Mouse (Mus musculus) retina, embryonic 14.5 days (tissue): Measurements from ENCODE around the gene Cavin2.
A peak's percentile ranks its signal among the peaks of the same experiment; 100 is the strongest.

ENCODE experiments used
- DNase-seq: peaks from one replicate; pipeline ENCODE4 v3.0.0-alpha.2; 2015; ENCODE audit warnings: low spot score

The Cavin2 gene

DNA sequence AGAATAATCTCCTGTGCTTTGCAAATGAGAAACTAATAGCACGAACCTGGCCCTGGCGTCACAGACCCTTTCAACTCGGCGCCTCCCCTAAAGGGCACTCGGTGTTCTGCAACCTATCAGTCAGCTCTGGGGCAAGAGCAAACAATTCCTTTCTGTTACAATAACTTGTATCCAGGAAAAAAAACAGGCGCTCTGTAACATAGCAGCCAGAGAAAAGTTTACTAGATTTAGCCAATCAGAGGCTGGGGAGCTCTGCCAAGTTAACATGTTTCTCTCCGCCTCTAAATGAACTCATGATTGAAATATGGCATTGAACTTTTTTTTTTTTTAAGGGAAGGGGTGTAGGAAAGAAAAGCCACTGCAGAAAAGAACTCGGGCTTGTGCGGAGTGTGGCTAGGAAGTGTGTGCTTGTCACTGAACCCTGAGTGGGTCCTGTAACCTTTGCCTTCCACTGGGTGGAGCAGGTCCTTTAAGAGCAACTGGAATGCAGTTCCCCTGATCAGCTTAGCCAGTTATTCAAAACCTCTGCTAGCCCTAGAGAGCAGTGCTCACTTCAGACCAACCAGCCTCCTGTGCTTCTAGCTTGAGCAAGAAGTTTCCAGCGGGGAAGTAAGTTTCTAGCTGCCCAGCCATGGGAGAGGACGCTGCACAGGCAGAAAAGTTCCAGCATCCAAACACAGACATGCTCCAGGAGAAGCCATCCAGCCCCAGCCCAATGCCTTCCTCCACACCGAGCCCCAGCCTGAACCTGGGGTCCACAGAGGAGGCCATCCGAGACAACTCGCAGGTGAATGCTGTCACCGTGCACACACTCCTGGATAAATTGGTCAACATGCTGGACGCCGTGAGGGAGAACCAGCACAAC, at the start of gene Cavin2:
Gene Cavin2 (plus strand): TSS at position 372 of the 865 bp plus-strand sequence.
- DNase-seq, result no peak

DNA sequence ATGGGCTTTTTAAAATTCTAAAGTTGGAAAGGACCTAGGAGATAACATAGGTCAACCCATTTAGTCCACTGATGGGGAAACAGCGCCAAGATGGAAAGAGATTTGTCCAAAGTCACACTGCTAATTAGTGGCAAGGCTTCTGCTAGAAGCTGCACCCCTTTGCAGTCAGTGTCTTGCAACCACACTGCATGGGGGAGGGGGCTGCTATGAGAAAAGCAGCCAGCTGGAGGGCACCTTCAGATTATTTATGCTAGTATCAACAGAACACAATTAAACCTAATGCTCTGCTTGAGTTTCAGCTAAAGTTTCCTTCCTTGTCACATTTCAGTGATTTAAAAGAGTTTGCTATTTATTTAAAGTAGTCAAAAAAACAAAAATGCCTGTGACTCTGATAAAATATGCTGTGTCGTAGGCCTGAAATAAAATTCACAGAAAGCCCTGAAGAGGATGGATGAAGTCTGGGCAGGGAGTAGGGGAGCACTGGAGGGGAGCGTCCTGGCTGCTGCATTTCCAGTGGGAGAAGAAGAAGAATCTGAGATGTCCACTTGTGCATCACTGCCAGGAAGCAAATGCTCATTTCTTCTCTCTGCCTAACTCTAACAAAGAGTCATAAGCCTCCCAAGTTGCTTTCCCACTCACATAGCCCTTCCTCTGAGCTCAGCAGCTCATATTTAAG, 47.5 kb upstream of the Cavin2 start:
- DNase-seq, result no peak

DNA sequence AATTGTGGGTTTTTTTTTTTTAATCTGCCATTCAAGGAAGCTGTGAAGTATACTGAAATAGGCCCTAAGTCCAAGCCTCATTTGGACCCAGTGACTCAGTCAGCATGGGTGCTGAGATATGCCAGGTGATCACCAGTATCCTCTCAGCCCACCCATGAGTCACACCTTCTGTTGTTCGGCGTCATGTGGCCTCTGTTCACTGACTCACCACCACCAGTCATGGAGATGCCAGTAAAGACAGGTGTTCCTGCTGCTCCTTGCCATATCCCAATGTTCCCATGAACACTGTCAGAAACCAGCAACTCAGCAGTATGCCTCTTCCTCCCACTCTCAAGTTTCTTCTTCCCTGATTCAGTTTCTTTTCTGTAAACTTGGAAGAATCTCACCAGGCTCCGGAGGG, 45.6 kb upstream of the Cavin2 start:
- no peak for DNase-seq

DNA sequence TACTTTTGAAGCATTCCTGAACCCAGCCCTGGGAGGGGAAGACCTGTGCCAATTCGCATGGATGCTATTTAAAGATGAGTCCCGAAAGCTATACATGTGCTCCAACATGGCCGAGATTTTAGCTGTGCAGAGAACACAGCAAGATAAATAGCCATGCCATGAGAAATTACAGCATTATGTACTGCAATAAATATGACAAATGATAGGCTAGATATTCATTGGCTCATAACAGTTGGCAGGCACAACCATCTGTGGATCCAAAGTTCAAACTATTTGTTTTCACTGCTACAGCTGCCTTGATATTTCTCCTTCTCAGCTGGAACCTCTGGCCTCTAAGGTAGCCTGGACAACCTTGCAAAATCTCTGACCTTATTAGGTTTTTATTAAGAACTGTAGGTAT, 45.1 kb upstream of the Cavin2 start:
- DNase-seq, result no peak

DNA sequence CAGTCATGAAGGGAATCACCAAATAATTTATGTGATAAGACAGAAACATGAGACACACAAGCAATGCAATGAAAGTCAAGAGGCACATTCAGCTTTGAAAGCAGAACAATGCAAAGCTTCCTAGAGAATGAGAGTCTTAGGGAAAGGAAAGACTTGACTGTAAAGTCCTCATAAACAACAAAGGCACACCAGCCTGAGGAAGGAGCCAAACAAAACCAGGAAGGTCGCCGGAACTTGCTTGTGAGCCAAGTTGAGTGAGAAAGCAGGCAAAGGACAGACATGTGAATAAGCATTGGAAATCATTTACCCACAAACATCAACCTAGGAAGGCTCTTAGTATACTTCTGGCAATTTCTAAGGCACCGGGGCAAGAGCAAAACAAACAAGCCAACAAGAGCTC, 43.5 kb upstream of the Cavin2 start:
- no peak for DNase-seq

DNA sequence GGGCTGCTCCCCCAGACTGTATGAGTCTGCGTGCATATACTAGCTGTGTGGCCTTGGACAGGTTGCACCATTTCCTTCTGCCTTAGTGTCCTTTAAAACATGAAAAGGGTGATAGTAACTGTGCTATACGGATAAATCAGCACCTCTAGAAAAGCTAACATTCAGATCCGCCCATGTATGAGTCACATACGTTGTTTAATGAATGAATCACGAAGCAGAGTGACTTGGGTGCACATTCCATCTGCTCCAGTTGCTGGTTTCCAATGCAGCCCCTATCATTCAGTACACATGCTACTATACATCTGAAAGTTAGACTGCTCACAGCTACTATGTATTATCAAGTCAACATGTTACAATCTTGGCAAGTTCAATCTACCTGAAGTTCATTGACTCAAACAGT, 38.6 kb upstream of the Cavin2 start:
- no peak for DNase-seq

DNA sequence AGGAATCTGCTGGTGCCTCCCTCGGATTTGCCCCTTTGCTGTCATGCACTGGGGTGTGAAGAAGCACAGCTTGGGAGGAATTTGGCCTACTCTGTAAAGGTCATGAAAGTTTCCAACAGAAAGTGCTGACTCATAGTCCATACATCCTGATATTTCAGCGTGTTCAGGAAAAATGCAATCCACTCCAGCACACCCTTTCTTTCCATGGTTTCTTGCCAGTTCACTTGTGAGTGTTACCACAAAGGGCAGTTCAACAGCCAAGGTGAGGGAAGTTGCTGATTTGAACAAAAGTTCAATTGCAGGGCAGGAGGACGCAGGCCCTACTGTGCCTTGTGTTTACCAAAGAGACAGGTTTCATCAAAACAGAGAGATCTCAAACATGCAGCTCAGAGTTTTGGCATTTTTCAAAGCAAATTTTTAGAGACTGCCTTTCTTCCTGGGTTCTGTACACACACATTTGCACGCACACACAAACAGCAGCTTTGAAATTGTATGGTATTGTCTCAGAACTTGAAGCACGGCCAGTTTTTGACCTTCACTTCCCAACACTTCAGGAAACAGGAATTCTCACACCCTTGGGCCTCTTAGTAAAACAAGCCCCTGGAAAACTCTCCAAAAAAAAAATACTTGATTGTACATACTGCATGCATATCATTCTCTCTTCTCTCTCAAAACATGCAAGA, 23.7 kb upstream of the Cavin2 start:
- no peak for DNase-seq

DNA sequence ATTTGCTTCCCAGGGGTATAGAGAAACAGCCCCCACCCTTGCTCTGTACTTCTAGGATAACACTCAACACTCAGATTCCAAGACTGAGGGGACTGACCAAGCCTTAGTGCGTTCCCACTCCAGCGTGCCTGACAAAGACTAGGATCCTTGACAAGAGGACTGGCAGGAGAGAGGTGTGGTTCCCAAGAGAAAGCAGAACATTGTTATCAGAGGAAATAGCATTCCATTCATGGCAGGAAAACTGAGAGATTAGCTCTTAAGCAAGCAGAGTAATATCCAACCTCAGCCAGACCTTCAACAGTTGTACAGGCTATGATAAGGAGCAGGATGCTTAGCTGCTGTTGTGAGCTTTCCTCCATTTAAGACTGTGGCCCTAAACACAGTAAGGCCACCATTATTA, 23.0 kb upstream of the Cavin2 start:
- DNase-seq, result no peak

DNA sequence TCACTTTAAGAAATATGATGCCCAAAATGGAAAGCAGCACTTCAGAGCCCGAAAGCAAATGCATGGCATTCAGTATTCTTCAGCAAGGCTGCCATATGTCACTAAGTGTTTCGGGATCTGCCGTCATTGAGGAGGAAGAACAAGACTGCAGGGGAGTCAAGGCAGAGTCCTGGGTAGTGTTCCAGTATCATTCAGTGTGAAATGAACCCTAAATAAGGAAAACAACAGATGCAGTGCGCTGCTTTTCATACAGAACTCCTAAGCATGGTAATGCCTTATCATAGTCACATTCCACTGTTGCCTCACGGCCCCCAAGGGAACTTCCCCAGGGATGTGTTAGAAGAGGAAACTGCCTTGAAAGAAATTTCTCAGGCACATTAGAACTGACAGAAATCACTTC, 21.8 kb upstream of the Cavin2 start:
- DNase-seq, result no peak

DNA sequence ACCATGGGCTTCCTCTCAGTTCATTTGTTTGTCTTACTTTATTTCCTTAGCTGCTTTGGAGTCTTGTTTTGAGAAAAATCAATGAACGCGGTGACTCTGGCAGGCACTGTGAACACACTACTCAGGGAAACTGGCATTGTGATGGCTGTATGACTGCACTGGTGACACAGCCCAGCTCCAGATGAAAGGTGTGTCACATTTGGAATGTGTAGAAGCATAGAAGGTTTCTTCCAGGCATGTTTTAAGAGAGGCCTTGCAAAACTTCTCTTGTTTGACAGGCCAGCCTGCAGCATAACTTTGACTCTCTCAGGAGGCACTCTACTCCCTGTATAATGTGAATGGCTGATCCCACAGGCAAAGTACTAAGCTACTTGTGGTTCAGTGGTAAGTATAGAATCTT, 20.7 kb upstream of the Cavin2 start:
- no peak for DNase-seq

DNA sequence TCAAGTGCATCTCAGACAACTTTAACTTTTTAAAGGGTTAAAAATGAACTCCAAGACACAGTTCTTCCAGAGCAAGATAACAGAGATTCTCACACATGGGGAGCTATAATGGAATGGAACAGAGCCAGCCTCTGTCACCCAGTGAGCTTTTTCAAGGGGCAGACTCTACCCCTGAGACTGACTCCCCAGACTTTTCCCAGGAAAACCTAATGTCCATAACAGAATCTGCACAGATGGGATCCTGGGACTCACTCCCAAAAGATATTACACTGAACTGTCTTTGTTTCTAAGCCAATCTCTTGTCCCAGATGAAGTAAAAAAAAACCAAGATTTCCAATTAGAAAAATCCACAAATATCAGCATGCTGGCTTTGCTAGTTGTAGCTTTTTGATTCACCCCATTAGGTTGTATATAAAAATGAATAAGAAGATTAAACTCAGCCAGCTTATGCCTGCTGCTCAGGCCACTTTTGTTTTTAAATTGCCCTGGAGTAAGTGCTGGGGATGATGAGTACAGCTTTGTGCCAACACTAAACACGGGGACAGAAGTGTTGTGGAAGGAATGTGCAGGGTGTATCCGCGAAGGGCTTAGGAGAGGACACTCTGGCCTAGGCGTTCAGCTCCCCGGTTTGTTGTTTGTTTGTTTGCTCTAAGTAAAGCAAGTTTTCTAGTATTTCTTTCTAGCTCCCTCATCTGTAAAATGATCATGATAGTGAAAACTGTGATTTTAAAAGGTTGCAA, 18.6 kb upstream of the Cavin2 start:
- no peak for DNase-seq

DNA sequence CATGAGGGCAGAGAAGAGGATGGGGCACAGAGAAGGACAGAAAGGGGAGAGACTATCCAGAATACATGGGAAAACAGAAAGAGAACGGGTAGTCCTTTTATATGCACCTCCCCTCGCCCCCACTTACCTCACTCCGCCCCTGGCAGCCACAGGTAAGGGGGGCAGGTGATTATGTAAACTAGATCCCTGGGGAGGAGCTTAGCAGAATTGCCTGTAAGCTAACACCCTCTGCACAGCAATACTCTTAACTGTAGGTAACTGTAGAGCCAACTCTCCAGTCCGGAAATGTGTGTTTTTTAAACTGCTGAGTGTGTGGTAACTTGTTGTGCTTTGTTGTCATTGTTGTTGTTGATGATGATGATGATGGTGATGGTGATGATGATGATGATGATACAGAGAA, 17.1 kb upstream of the Cavin2 start:
- no peak for DNase-seq

DNA sequence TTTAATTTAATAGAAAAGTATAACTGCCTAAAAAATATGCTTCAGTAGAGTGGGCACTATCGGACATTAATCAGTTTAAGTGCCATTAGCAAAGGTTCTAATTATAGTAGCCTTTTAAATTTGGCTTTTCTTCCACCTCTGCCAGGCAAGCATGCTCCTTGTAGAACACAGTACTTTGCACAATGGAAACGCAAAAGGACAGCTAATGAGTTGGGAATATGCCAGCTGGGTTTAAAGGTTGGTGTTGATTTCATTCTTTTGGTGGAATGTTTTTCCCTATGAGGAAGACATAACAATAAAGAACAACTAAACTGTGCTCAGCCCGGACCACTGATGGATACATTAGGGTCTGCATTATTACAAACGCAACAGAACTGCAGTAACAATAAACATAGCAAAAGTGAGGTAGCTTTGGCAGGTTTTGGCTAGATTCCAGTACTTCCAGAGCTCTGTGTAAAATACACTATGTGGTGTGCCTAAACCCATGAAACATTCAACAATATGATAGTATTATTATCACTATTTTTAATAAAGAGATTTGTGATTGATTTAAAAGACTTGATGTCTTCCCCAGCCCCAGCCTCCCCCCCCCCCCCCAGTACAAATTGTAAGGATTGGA, 16.2 kb upstream of the Cavin2 start:
- no peak for DNase-seq

DNA sequence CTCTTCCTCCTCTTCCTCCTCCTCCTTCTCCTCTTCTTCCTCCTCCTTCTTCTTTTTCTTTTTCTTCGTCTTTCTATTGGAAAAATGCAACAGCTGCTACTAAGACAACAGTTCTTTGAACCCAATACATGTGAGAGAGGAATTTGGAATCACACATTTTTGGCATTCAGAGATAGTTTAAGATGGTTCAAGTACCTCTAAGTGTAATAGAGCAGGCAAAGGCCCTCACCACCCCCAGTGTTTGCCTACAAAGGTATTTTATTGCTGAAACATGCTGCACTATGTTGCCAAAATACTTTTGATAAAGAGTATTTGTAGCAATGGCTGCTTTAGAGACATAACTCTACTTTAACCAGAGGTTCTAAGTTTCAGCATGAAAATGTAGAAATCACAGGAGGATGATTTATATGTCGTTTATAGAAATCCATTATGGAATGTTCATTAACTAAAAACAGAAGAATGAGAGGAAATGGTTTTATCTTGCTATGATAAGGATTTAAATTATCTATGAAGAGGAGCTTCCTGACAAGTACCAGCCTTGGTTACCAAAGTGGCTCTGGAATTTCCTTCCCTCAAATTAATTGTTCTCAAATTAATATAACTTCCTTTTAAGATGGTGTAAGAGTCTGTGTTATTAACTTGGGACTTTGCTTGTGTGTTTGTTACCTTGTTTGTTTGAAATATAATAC, 10.9 kb upstream of the Cavin2 start:
- DNase-seq, result no peak

DNA sequence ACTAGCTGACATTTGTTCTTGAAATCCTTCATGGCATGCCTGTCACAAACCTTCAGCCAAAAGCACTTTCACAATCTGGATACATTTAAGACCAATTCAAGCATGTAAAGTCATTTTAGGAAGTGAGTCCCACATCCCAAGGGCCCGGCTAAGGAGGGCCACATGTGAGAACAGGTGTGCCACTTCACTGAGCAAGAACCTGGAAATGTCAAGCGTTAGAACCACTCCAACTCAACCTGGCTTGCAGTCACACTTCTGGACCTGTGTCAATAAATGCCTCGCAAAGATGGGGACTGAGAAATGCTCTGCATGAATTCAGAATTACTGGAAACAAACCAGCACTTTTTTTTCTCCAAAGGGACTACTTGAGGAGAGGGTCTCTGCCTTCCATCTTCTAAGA, 725 bp upstream of the Cavin2 start:
- no peak for DNase-seq

DNA sequence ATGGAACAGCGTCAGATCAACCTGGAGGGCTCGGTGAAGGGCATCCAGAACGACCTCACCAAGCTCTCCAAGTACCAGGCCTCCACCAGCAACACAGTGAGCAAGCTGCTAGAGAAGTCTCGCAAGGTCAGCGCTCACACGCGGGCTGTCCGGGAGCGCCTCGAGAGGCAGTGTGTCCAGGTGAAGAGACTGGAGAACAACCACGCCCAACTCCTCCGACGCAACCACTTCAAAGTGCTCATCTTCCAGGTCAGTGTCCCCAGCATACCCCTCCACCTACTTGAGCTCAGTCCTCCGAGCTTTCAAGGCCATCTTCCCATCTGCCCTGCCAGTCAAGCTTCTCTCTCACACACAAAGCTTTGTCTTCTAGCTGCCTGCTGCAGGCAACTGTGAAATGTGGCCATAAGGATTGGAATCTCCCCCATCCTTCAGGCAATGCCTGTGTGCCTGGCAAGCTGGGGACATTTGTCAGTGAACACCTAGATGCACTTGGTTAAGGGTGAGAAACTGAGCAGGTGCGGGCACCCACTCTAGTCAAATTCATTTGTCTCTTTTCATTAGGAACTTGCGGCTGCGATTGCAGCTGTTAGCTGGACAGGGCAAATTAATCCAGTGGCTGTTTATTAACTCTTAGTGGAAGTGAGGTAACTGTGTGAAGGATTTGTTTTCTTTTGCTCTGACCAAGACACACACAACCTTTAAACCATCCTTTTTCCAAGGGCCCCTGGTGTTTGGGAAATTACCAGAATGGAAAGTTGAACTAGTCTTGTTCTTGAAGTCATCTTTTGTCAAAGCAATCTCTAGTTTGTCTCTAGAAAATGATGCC, 907 bp downstream of the Cavin2 start:
- DNase-seq, result peak; percentile 34

DNA sequence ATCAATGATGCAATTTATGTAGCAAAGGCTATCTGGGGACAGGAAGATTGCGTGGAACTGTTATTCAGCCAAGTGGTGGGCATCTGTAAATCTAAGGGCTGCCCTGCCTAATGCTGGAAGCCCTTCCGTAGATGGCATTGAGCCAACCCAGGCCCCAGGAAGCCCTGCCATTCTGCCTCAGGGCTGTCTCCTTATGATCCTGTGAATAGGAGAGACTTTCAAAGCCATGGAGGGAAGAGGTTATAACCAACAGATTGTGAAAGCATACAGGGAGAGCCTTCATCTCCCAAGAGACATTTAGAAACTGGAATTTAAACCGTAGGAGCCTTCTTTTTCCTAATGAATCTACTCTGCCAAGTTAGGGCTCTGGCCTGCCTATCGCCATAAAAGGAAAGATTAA, 1.7 kb downstream of the Cavin2 start:
- no peak for DNase-seq

DNA sequence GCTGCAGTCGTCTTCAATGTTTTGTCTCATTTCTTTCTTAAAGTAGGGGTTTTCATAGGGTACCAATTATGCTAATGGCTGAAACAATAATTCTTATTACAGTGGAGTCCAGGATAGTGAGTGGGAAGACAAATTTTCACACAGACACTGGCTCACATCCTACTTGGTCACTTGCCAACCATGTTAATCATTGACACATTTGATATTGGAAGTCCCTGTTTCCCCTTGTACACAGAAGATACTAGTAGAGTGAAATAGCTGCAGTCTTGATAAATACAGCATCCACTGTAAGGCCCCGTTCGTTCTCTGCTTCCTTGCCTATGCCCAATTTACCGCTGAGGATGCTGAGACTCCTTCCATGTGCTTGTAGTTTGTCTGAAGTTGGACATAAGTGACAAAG, 3.4 kb downstream of the Cavin2 start:
- DNase-seq, result no peak

DNA sequence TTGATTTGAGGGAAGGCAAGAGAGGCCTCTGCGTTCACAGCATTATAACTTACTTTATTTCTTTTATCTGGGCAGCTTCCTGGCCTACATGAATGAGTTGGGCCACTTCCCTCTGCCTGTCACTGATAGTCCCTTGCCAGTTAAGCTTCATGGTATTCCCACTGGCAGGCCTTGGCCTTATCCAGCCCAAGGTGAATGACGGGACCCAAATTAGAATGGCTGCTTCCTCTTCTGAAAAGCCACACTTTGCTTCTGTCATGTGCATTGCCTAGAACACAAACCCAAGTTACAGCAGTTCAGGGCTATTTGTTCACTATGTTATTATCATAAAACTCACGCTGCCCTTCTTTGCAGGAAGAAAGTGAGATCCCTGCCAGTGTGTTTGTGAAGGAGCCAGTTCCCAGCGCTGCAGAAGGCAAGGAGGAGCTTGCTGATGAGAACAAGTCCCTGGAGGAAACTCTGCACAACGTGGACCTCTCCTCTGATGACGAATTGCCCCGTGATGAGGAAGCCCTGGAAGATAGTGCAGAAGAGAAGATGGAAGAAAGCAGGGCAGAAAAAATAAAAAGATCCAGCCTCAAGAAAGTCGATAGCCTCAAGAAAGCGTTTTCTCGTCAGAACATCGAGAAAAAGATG, 11.5 kb downstream of the Cavin2 start:
- DNase-seq, result no peak

DNA sequence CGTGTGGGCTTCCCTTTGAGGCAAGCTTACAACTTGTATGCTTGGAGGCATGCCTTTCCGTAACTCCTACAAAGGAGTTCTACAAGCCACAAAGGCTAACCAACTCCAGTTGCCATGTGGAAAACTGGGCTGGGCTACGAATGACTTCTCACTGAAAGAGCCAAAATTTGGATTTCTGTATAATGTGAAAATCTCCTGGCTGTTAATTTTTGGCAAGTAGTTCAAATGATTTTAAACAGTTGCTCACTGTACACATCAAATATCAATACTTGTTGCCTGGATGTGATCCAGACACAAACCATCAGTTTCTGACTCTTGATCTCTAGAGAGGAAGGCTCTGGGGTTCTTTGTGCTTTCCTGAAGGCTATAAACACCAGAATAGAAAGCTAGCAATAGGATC, 18.1 kb downstream of the Cavin2 start:
- DNase-seq, result no peak
